Mouse (Mus musculus) C2C12 (cell line): ENCODE results near the gene Tmc6. TPM values are rescaled to one million over a fixed set of nuclear protein-coding genes. Genes with fewer than 3 reads are reported as not detected.

ENCODE experiments used
- H3K27me3 ChIP-seq: one replicate; pipeline ENCODE4 v1.6.1; 2011; ENCODE audit not compliant: control insufficient read depth, insufficient read depth, insufficient read length
- H3K36me3 ChIP-seq: one replicate; pipeline ENCODE4 v1.6.1; 2011; ENCODE audit not compliant: control insufficient read depth, insufficient read depth
- H3K4me3 ChIP-seq: one replicate; pipeline ENCODE4 v1.5.1; 2011; ENCODE audit warnings: mild to moderate bottlenecking, control low read depth; ENCODE audit not compliant: poor library complexity, insufficient read depth, severe bottlenecking
- H3K79me2 ChIP-seq: one replicate; pipeline ENCODE4 v1.6.1; 2011; ENCODE audit not compliant: control insufficient read depth, insufficient read depth
- H3K79me3 ChIP-seq: one replicate; pipeline ENCODE4 v1.6.1; 2011; ENCODE audit warnings: low read depth, control low read depth
- H3ac ChIP-seq: one replicate; pipeline ENCODE3; 2011; ENCODE audit warnings: low read depth; ENCODE audit not compliant: control insufficient read depth, insufficient read length
- CEBPB ChIP-seq: IDR thresholded peaks from one replicate; pipeline ENCODE4 v1.6.1; 2011; ENCODE audit warnings: low read depth, mild to moderate bottlenecking, control low read depth, moderate library complexity
- CTCF ChIP-seq: IDR thresholded peaks from one replicate; pipeline ENCODE4 v1.5.1; 2011; ENCODE audit not compliant: control insufficient read depth, insufficient read depth, insufficient read length
- FOSL1 ChIP-seq: IDR thresholded peaks from one replicate; pipeline ENCODE4 v1.8.0; 2011; ENCODE audit warnings: mild to moderate bottlenecking, low read length; ENCODE audit not compliant: poor library complexity, insufficient read depth, severe bottlenecking
- MAX ChIP-seq: IDR thresholded peaks from one replicate; pipeline ENCODE4 v1.6.1; 2011; ENCODE audit warnings: mild to moderate bottlenecking, control low read depth
- MYOD1 ChIP-seq: IDR thresholded peaks from one replicate; pipeline ENCODE4 v1.6.1; 2011; ENCODE audit warnings: low read depth; ENCODE audit not compliant: control insufficient read depth, insufficient read length
- MYOG ChIP-seq: IDR thresholded peaks from one replicate; pipeline ENCODE4 v1.6.1; 2011; ENCODE audit not compliant: control insufficient read depth, insufficient read length; ENCODE audit errors: extremely low read depth
- USF1 ChIP-seq: IDR thresholded peaks from one replicate; pipeline ENCODE4 v1.6.1; 2011; ENCODE audit warnings: low read depth, mild to moderate bottlenecking, control low read depth, moderate library complexity
- polyA plus RNA-seq: library from polyadenylated mRNA; unstranded; fragments of >200 nt; fragmentation: generic; extraction: Trizol; gene quantifications from one replicate; pipeline ENCODE4 v1.2.1, GENCODE M21; 2012; ENCODE audit warnings: missing spikeins

Gene Tmc6
- polyA plus RNA-seq, 1 experiment = 23.2 TPM

DNA sequence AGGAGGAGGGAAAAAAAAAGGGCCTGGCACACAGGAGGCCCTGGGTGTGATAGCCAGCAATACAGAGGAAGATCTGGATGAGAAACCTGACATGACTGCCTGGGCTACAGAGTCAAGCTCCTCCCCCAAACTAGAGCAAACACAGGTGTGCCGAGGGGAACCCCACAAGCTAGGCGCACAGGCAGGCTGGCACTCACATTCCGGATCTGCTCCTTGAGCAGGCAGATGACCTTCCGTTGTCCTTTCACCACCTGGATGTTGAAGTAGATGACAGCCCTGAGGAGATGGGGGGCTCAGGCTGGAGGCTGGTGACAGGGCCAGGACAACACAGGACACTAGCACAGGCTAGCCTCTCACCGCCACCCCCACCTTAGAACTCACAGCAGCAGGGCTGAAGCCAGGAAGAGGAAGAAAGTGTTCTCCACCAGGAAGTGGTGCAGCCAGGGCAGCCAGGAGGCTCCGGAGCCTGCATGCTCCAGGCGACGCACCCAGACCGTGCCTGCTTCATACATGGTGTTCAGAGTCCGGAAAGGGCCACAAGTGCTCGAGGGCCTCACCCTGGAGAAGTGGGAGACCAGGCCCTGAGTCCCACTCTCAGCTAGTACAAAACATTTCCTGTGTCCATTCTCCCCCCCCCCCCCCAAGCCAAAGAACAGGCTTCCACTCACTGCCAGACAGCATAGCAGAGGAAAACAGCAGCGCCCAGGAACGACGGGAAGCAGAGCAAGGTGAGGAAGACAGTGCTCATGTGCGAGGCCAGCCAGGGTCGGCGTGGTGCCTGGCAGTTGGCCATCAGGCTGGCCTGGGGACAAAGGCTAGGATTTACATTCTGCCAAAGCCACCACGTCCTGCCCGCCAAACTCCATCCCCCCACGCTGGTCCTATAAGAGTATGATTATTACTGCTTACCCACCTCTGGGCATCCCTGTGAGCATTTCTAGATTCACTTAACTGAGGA, 13.0 kb downstream of the Tmc6 start:
- Histone ChIP-seq H3ac (no peak overlapping the region), H3K4me3 (no peak overlapping the region), H3K79me2 (no peaks in the 10 kb centered on the region), H3K79me3 (no peaks in the 10 kb centered on the region), H3K27me3 (no peaks in the 10 kb centered on the region), H3K36me3 (peaks cover 10% of the 10 kb centered on the region)
- TF ChIP-seq MYOG (no peak), FOSL1 (no peak), MYOD1 (no peak), CTCF (no peak), CEBPB (no peak), USF1 (no peak), MAX (no peak)

DNA sequence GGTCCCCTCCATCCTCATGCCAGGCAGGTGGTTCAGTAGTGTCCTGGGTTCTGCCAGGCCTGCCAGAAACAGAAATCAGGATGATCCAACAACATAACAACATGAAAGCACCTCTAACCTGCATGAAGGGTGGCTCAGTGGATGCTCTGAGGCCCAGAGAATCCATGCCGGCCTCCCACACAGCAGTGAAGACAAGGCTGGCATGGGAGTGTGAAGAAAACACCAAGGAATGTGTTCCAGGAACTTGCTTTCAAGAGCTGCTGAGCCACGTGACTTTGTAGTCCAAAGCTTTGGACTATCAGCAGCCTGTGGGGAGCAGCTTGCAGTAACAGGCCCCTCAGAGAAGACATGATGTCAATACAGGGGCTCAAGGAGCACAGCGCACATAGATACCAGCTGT, 15.7 kb downstream of the Tmc6 start:
- Histone ChIP-seq H3K4me3 (no peak overlapping the region), H3K79me2 (no peaks in the 10 kb centered on the region), H3ac (no peak overlapping the region), H3K79me3 (no peaks in the 10 kb centered on the region), H3K36me3 (peaks cover 10% of the 10 kb centered on the region), H3K27me3 (no peaks in the 10 kb centered on the region)
- TF ChIP-seq FOSL1 (no peak), MAX (no peak), MYOD1 (no peak), MYOG (no peak), CTCF (no peak), CEBPB (no peak), USF1 (no peak)

DNA sequence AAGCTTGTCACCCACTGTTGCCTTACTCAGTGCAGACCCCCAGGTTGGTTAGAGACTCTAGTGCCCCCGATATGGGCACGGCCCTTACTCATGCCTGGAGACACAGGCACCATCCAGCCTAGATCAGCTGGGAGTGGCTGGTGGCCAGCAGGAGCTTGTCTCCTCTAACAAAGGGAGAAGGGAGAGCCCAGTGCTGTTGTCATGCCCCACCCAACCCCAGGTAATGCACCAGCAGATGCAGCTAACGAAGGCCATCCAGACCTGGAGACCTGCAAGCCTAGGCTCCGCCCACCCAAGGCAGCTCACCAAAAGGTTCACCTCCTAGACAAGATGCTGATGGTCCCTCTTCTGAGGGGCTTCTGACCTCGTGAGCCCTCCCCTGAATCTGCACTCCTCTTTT, 16.6 kb downstream of the Tmc6 start:
- TF ChIP-seq CTCF = no peak
- Histone ChIP-seq H3K79me3 (no peaks in the 10 kb centered on the region), H3K27me3 (no peaks in the 10 kb centered on the region), H3ac (no peak overlapping the region), H3K4me3 (no peak overlapping the region), H3K79me2 (no peaks in the 10 kb centered on the region), H3K36me3 (peaks cover 10% of the 10 kb centered on the region)

DNA sequence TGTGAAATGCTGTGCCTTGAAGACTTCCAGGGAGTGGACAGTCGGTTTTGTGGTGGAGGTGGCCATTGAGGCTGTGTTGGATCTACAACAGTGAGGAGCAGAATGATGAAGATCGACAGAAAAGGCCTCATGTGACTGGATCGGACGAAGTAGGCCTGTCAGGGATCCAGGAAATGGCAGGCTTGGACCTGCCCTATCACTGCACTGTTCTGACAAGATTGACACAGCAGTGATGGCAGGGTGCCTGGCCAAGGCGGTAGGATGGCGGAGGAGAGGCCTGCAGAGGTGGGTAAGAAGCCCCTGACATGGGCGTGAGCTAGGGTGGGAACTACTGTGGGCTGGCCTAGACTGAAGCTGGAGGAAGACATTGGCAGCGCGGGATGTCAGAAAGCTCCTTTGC, 17.7 kb downstream of the Tmc6 start:
- TF ChIP-seq MAX (no peak), MYOD1 (no peak), MYOG (no peak), CTCF (no peak), FOSL1 (no peak), CEBPB (no peak), USF1 (no peak)
- Histone ChIP-seq H3ac (no peak overlapping the region), H3K4me3 (no peak overlapping the region), H3K36me3 (peaks cover 16% of the 10 kb centered on the region), H3K79me2 (no peaks in the 10 kb centered on the region), H3K79me3 (no peaks in the 10 kb centered on the region), H3K27me3 (no peaks in the 10 kb centered on the region)

DNA sequence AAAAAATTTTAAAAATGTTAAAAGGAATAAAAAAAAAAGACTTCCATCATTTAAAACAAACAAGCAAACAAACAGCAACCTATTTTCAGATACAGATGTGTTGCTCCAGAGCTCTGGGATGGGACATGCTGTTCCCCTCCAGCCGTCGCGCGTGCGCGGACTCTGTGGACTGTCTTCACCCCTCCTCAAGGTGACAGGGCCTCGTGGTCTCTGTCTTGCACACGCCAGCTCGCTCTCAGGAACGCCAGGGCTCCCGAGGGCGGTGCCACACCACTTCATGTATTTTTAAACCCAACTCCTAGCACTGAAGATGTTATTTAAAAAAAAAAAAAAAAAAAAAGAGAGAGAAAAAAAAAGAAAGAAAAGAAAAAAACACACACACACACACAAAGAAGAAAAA, 19.8 kb downstream of the Tmc6 start:
- Histone ChIP-seq H3K79me2 (no peaks in the 10 kb centered on the region), H3ac (no peak overlapping the region), H3K4me3 (no peak overlapping the region), H3K36me3 (peaks cover 22% of the 10 kb centered on the region), H3K27me3 (no peaks in the 10 kb centered on the region), H3K79me3 (no peaks in the 10 kb centered on the region)
- no peak for TF ChIP-seq USF1
- TF ChIP-seq MYOD1 = no peak
- no peak for TF ChIP-seq MYOG
- TF ChIP-seq FOSL1 = no peak
- no peak for TF ChIP-seq MAX
- no peak for TF ChIP-seq CEBPB
- TF ChIP-seq CTCF = no peak

DNA sequence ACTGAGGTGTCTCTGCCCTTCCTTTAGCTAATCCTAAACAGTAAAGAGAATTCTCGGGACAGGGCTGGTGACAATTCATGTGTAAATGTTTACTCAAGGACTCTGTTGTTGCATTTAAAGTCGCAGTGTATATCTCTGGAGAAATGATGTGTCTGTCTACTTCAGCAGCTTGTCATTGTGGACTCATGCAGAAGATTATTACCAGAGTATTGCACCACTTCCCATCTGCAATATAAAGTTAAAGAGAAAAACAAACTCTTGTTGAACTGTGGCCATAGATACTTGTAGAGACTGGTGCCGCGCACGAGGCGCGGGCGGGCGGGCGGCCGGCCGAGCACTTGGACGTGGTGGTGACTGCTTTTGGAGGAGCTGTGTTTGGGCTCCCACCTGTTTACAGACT, 20.2 kb downstream of the Tmc6 start:
- Histone ChIP-seq H3K79me2 (no peaks in the 10 kb centered on the region), H3K79me3 (no peaks in the 10 kb centered on the region), H3ac (no peak overlapping the region), H3K4me3 (no peak overlapping the region), H3K36me3 (peaks cover 22% of the 10 kb centered on the region), H3K27me3 (no peaks in the 10 kb centered on the region)
- TF ChIP-seq FOSL1 (no peak), MYOG (no peak), USF1 (no peak), MYOD1 (no peak), CEBPB (no peak), CTCF (no peak), MAX (no peak)
